Mouse (Mus musculus): ENCODE data around the gene Slc39a2. TPM values are rescaled to one million over a fixed set of nuclear protein-coding genes. Genes with fewer than 3 reads are reported as not detected.

Gene Slc39a2
- polyA plus RNA-seq, 1 experiment from 2014 or later: 0.42 TPM

DNA sequence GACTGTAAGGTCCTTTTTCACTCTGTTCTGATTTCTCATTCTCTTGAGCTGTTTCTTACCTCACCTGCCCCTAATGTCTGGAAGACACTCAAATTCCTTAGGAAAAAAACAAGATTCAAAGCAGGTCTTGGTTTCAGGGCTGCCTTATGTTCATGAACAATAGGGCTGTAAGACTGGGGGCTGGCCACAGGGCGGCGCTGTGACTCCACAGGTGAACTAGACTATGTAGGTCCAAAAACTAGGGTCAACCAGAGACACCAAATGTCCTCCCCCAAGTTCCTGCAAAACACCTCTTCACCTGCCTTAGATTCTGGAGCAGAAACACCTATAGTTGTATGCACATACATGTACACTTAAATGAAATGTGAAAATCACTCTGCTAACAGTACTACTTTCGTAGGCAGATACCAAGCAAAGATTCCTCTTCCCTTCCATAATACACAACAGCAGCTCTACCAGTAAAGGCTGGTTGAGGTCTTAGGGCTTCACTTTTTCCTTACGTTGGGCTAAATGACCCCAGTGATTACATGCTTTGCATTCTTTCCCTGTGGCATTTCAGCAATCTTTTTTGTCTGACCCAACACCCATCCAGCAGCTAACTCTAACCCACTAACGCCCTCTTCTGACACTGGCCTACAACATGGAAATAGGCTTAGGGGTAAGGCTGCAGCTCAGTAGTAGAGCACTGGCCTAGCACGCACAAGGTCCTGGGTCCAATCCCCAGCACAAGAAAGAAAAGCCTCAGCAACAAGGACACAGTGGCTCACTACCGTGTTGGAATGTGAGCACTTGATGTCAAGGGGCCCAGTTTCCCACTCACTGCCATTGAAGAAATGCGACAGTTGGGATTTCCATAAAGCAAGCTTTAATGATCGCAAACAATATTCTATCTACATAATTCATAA, 10.4 kb downstream of the Slc39a2 start:
- no peaks in the 10 kb centered on the region for H3K9me3 ChIP-seq (ENCODE audit: low read depth, low read length)
- TF ChIP-seq CTCF (IDR thresholded peaks at IDR 0.05; ENCODE audit: low read depth): peak; percentile 94
- H3K4me3 ChIP-seq (ENCODE audit: low read depth, low read length): no peak overlapping the region
- no peak overlapping the region for H3K9ac ChIP-seq
- DNase-seq: peak; percentile 88
- no peaks in the 10 kb centered on the region for H3K27me3 ChIP-seq (ENCODE audit: insufficient read depth, low read length)
- H3K4me1 ChIP-seq (ENCODE audit: insufficient read depth): no peaks in the 10 kb centered on the region
- 47% methylated on average over 9 of the region's 9 CpGs for WGBS
- no peak overlapping the region for H3K4me2 ChIP-seq
- H3K27ac ChIP-seq (ENCODE audit: low read depth): no peak overlapping the region; the same call in 1 of the 2 replicates
- H3K36me3 ChIP-seq (ENCODE audit: insufficient read depth): no peaks in the 10 kb centered on the region
- peak; percentile 72 for ATAC-seq (ENCODE audit: insufficient read depth)

DNA sequence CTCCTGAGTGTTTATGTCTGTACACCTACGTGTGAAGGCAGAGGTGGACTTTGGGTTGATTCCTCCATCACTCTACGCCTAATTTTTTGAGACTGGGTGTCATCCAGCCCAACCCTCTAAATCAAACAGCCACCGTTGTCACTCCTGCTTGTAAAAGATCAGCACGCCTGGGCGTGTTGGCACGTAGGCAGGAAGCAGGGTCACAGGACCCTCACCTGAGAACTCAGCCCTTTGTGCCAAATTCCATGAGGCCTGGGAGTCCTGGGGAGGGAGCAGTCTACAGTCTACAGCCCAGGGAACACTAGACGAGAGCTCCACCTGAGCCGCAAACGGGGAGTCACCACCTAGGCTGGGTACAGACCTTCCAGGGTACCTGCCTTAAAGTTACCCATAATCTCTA, 11.1 kb downstream of the Slc39a2 start:
- ATAC-seq (ENCODE audit: insufficient read depth): peak; percentile 26; the same call in 1 of the 2 replicates
- Histone ChIP-seq H3K4me3 (ENCODE audit: low read depth, low read length) (no peak overlapping the region), H3K4me2 (no peak overlapping the region), H3K9ac (no peak overlapping the region), H3K27me3 (ENCODE audit: insufficient read depth, low read length) (no peaks in the 10 kb centered on the region), H3K9me3 (ENCODE audit: low read depth, low read length) (no peaks in the 10 kb centered on the region), H3K4me1 (ENCODE audit: insufficient read depth) (no peaks in the 10 kb centered on the region), H3K36me3 (ENCODE audit: insufficient read depth) (no peaks in the 10 kb centered on the region), H3K27ac (ENCODE audit: low read depth) (no peak overlapping the region)
- WGBS: 71% methylated on average over 9 of the region's 9 CpGs
- no peak for TF ChIP-seq CTCF (IDR thresholded peaks at IDR 0.05; ENCODE audit: low read depth)
- no peak for DNase-seq

DNA sequence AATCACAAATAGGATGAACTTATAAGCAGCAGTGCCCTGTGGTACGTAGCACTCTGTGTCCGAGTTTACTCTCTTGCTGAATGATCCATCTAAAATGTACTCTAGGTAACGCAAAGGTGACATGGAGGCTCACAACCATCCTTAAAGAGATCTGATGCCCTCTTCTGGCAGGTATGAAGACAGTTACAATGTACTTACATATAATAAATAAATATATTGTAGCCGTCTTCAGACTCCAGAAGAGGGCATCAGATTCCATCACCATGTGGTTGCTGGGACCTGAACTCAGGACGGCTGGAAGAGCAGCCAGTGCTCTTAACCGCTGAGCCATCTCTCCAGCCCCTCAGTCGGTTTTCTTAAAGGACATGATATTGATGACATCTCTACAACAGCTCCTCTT, 12.0 kb downstream of the Slc39a2 start:
- H3K9me3 ChIP-seq (ENCODE audit: low read depth, low read length): no peaks in the 10 kb centered on the region
- H3K9ac ChIP-seq: no peak overlapping the region
- H3K27ac ChIP-seq (ENCODE audit: low read depth): no peak overlapping the region
- ATAC-seq (ENCODE audit: insufficient read depth) (no peak), DNase-seq (peak; percentile 32)
- no peaks in the 10 kb centered on the region for H3K27me3 ChIP-seq (ENCODE audit: insufficient read depth, low read length)
- no peak overlapping the region for H3K4me2 ChIP-seq
- no peak overlapping the region for H3K4me3 ChIP-seq (ENCODE audit: low read depth, low read length)
- H3K36me3 ChIP-seq (ENCODE audit: insufficient read depth): no peaks in the 10 kb centered on the region
- WGBS: 57% methylated on average over 7 of the region's 7 CpGs
- no peaks in the 10 kb centered on the region for H3K4me1 ChIP-seq (ENCODE audit: insufficient read depth)
- peak; percentile 50 for TF ChIP-seq CTCF (IDR thresholded peaks at IDR 0.05; ENCODE audit: low read depth)

DNA sequence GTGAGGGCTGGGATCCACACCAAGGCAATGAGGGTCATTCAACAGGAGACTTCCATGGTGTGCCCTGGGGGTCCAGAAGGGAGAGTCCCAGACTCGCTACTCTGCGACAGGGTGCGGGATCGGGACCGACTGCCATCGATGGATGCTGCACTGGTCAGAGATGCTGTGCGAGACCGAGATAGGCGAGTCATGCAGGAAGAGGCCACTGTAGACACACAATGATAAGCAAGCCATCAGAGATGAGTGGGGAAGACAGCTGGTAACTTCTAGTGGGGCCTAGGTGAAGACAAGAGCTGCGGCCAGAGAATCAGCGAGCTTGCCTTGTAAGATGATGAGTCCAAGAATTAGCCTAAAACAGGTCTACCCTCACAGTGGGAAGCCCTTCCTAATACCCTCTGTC, 13.4 kb downstream of the Slc39a2 start:
- no peaks in the 10 kb centered on the region for H3K36me3 ChIP-seq (ENCODE audit: insufficient read depth)
- H3K4me2 ChIP-seq: no peak overlapping the region
- WGBS: 90% methylated on average over 11 of the region's 11 CpGs
- H3K4me1 ChIP-seq (ENCODE audit: insufficient read depth): no peaks in the 10 kb centered on the region
- ATAC-seq (ENCODE audit: insufficient read depth) (no peak), DNase-seq (no peak)
- no peak overlapping the region for H3K4me3 ChIP-seq (ENCODE audit: low read depth, low read length)
- H3K9me3 ChIP-seq (ENCODE audit: low read depth, low read length): no peaks in the 10 kb centered on the region
- H3K9ac ChIP-seq: no peak overlapping the region
- TF ChIP-seq CTCF (IDR thresholded peaks at IDR 0.05; ENCODE audit: low read depth): no peak
- H3K27me3 ChIP-seq (ENCODE audit: insufficient read depth, low read length): no peaks in the 10 kb centered on the region
- no peak overlapping the region for H3K27ac ChIP-seq (ENCODE audit: low read depth)

DNA sequence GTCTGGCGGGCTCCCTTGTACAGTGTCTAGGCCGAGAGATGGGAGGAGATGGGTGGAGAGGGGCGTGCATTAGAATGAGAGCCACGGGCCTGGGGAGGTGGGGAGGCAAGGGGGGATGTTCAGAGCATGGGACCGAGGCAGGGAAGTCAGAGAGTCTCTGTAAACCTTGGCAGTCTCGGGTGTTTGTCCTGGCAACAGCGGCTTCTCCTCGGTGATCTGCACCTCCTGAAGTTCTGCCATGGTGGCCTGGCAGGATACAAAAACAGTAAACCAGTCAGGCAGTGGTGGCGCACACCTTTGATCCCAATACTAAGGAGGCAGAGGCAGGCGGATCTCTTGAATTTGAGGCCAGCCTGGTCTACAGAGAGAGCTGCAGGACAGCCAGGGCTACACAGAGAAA, 18.6 kb downstream of the Slc39a2 start:
- H3K36me3 ChIP-seq (ENCODE audit: insufficient read depth): no peaks in the 10 kb centered on the region
- TF ChIP-seq CTCF (IDR thresholded peaks at IDR 0.05; ENCODE audit: low read depth): no peak
- WGBS: 81% methylated on average over 10 of the region's 10 CpGs
- no peak for DNase-seq
- H3K4me1 ChIP-seq (ENCODE audit: insufficient read depth): peaks cover 6% of the 10 kb centered on the region
- H3K9ac ChIP-seq: no peak overlapping the region
- no peaks in the 10 kb centered on the region for H3K9me3 ChIP-seq (ENCODE audit: low read depth, low read length)
- ATAC-seq (ENCODE audit: insufficient read depth): no peak
- no peak overlapping the region for H3K4me2 ChIP-seq
- H3K4me3 ChIP-seq (ENCODE audit: low read depth, low read length): no peak overlapping the region
- no peaks in the 10 kb centered on the region for H3K27me3 ChIP-seq (ENCODE audit: insufficient read depth, low read length)
- H3K27ac ChIP-seq (ENCODE audit: low read depth): no peak overlapping the region

DNA sequence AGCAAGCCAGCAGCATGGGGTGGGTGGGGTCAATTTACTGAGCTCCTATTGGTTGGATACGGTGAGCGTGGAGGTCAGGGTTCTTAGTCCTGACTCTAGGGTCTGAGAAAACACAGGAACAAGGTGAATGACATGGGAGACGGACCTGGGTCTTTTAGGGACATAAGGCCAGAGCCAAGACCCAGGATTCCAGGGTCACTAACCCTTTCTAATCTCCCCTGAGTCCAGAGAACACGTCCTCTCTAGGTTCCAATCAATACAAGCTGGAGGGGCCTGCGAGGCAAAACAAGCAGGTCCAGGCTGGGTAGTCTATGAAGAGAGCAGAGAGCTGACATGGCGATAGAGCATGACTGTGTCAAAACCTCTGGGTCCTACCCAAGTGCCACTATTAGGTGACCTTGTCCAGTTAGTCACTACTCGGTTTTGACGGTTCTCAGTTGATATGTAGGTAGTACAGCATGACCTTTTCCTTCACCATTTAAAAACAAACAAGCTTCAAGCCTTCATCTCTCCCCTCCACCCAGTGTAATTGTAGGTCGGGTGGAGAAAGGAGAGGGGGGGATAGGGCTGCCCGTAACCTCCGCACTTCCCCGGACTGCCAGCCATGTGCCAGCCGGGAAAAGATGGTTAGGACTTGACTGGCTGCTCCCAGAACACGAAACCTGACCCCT, 19.8 kb downstream of the Slc39a2 start:
- H3K27ac ChIP-seq (ENCODE audit: low read depth): no peak overlapping the region; the same call in 1 of the 2 replicates
- H3K9me3 ChIP-seq (ENCODE audit: low read depth, low read length): no peaks in the 10 kb centered on the region
- H3K4me2 ChIP-seq: peak overlapping the region; percentile 100
- WGBS: 12% methylated on average over 14 of the region's 14 CpGs
- H3K4me1 ChIP-seq (ENCODE audit: insufficient read depth): peaks cover 6% of the 10 kb centered on the region
- H3K9ac ChIP-seq: peak overlapping the region; percentile 64
- peak overlapping the region; percentile 57 for H3K4me3 ChIP-seq (ENCODE audit: low read depth, low read length)
- DNase-seq: no peak
- no peaks in the 10 kb centered on the region for H3K36me3 ChIP-seq (ENCODE audit: insufficient read depth)
- H3K27me3 ChIP-seq (ENCODE audit: insufficient read depth, low read length): no peaks in the 10 kb centered on the region
- peak; percentile 18; the same call in 1 of the 2 replicates for ATAC-seq (ENCODE audit: insufficient read depth)
- TF ChIP-seq CTCF (IDR thresholded peaks at IDR 0.05; ENCODE audit: low read depth): no peak

Data from lung, embryonic 14.5 days (tissue).